Mouse (Mus musculus): ENCODE results near the gene Ggnbp2.

The Ggnbp2 gene

GRCm38 (mm10) chr11:84818961-84819692 is 51.5 kb downstream of the Ggnbp2 start, which contains the start of gene Mrm1:
Mrm1 (minus strand) TSS chr11:84819515.
- ChIA-PET POLR2A (interaction anchor here (0.5 to 3.6 kb wide), 78 partner anchors 9 to 1438 kb away, joined by 3 to 54 read pairs (median 5); partner anchors contain the start of genes Ggnbp2 (in 4 of the 4), Aatf (in 3 of the 4), Dhrs11 (in 3 of the 4) and Znhit3 (in 3 of the 4)), CTCF (interaction anchor here (0.5 to 2.9 kb wide), 55 partner anchors 9 to 1833 kb away, joined by 3 to 44 read pairs (median 4); partner anchors contain the start of genes Aatf (in 2 of the 4), Dhrs11 (in 2 of the 4), Ggnbp2 (in 2 of the 4) and Lhx1 (in 2 of the 4))

- ChIA-PET POLR2A (interaction anchor here (0.5 to 3.6 kb wide), 81 partner anchors 9 to 1439 kb away, joined by 3 to 54 read pairs (median 5); partner anchors contain the start of genes Ggnbp2 (in 4 of the 4), Aatf (in 3 of the 4), Dhrs11 (in 3 of the 4) and Myo19 (in 3 of the 4)), CTCF (interaction anchor here (0.5 to 2.9 kb wide), 71 partner anchors 8 to 1834 kb away, joined by 3 to 44 read pairs (median 4); partner anchors contain the start of genes Myo19 (in 3 of the 4), Pigw (in 3 of the 4), Aatf (in 2 of the 4) and Dhrs11 (in 2 of the 4))
These were observed 52.3 kb downstream of the Ggnbp2 start for GRCm38 (mm10) chr11:84818085-84818960.

GRCm38 (mm10) chr11:84817362-84817761 is 53.3 kb downstream of the Ggnbp2 start:
- POLR2A ChIA-PET: interaction anchor here in 3 of 4 experiments (0.7 to 3.6 kb wide), 26 partner anchors 9 to 639 kb away, joined by 3 to 54 read pairs (median 10); partner anchors contain the start of genes Dhrs11 (in 3 of the 3), Ggnbp2 (in 3 of the 3), Myo19 (in 3 of the 3) and Pigw (in 3 of the 3)

GRCm38 (mm10) chr11:84813724-84814510 is 56.7 kb downstream of the Ggnbp2 start:
- POLR2A ChIA-PET: interaction anchor here in 2 of 4 experiments (0.6 to 1.1 kb wide), 4 partner anchors 9 to 421 kb away, joined by 3 to 7 read pairs (median 4); partner anchors contain the start of genes Appbp2 (in 1 of the 2) and Dhrs11 (in 1 of the 2)

More at GRCm38 (mm10) chr11:84817362-84817761, 53.3 kb downstream of the Ggnbp2 start:
- CTCF ChIA-PET: interaction anchor here (0.6 to 2.9 kb wide), 27 partner anchors 8 to 1641 kb away, joined by 3 to 44 read pairs (median 4); partner anchors contain the start of genes Myo19 (in 2 of the 4), Pigw (in 2 of the 4), 1700125H20Rik (in 1 of the 4) and Dhrs11 (in 1 of the 4)

GRCm38 (mm10) chr11:84804373-84804772 is 66.2 kb downstream of the Ggnbp2 start:
- ChIA-PET POLR2A (interaction anchor here in 2 of 4 experiments (0.7 to 0.9 kb wide), 3 partner anchors 10 to 485 kb away, joined by 3 read pairs; no protein-coding TSS in a partner anchor), CTCF (interaction anchor here in 3 of 4 experiments (0.6 to 1.4 kb wide), 6 partner anchors 10 to 378 kb away, joined by 3 to 6 read pairs (median 3); partner anchors contain the start of gene Mrm1 (in 1 of the 3))

More at GRCm38 (mm10) chr11:84813724-84814510, 56.7 kb downstream of the Ggnbp2 start:
- CTCF ChIA-PET: interaction anchor here (0.5 to 1.5 kb wide), 25 partner anchors 9 to 546 kb away, joined by 3 to 9 read pairs (median 4); partner anchors contain the start of genes Pigw (in 2 of the 4), Dhrs11 (in 1 of the 4) and Znhit3 (in 1 of the 4)

GRCm38 (mm10) chr11:84797627-84798353 is 72.8 kb downstream of the Ggnbp2 start:
- POLR2A ChIA-PET: interaction anchor here (0.5 to 1.4 kb wide), 7 partner anchors 10 to 434 kb away, joined by 3 to 5 read pairs (median 3); partner anchors contain the start of genes Myo19 (in 1 of the 4) and Pigw (in 1 of the 4)
- CTCF ChIA-PET: interaction anchor here (0.6 to 4.0 kb wide), 44 partner anchors 9 to 595 kb away, joined by 3 to 25 read pairs (median 3); partner anchors contain the start of genes Mrm1 (in 2 of the 4) and Aatf (in 1 of the 4)

GRCm38 (mm10) chr11:84797026-84797425 is 73.6 kb downstream of the Ggnbp2 start:
- ChIA-PET POLR2A (interaction anchor here (0.6 to 1.4 kb wide), 6 partner anchors 11 to 433 kb away, joined by 3 read pairs; partner anchors contain the start of genes Myo19 (in 1 of the 4) and Pigw (in 1 of the 4)), CTCF (interaction anchor here (0.6 to 2.2 kb wide), 14 partner anchors 8 to 529 kb away, joined by 3 to 10 read pairs (median 4); partner anchors contain the start of gene Aatf (in 1 of the 4))

GRCm38 (mm10) chr11:84794496-84795113 is 76.0 kb downstream of the Ggnbp2 start:
- ChIA-PET POLR2A (interaction anchor here in 2 of 4 experiments (0.6 to 2.2 kb wide), 4 partner anchors 10 to 281 kb away, joined by 3 to 9 read pairs (median 4); partner anchors contain the start of gene Aatf (in 1 of the 2)), CTCF (interaction anchor here (0.5 to 2.5 kb wide), 47 partner anchors 10 to 1564 kb away, joined by 3 to 19 read pairs (median 4); no protein-coding TSS in a partner anchor)

GRCm38 (mm10) chr11:84793545-84793944 is 77.1 kb downstream of the Ggnbp2 start:
- POLR2A ChIA-PET: interaction anchor here in 1 of 4 experiments (1.5 to 2.2 kb wide), 2 partner anchors 25 to 280 kb away, joined by 5 to 9 read pairs; partner anchors contain the start of gene Aatf
- CTCF ChIA-PET: interaction anchor here in 2 of 4 experiments (1.4 to 2.5 kb wide), 5 partner anchors 25 to 369 kb away, joined by 6 to 19 read pairs (median 13); no protein-coding TSS in a partner anchor

GRCm38 (mm10) chr11:84790383-84790782 is 80.2 kb downstream of the Ggnbp2 start:
- ChIA-PET CTCF (interaction anchor here in 1 of 4 experiments (0.7 to 1.5 kb wide), 2 partner anchors 277 to 706 kb away, joined by 3 read pairs; partner anchors contain the start of gene Aatf), POLR2A (interaction anchor here in 1 of 4 experiments (0.7 kb wide), 1 partner anchor 1519 kb away, joined by 3 read pairs; no protein-coding TSS in a partner anchor)
